Mouse (Mus musculus): ENCODE results near the gene Btg1. TPM values are rescaled to one million over a fixed set of nuclear protein-coding genes. Genes with fewer than 3 reads are reported as not detected.

Btg1 gene
- total RNA-seq, 2 experiments from 2014 or later = 19.0 to 31.1 TPM

GRCm38 (mm10) chr10:96628913-96629199 lies 12.1 kb downstream of the Btg1 start:
- ATAC-seq (replicated peaks; ENCODE audit: poor library complexity, severe bottlenecking) = peak; percentile 33

GRCm38 (mm10) chr10:96630110-96630509 lies 13.3 kb downstream of the Btg1 start:
- ATAC-seq (replicated peaks; ENCODE audit: poor library complexity, severe bottlenecking) = no peak

GRCm38 (mm10) chr10:96631066-96631711 lies 14.4 kb downstream of the Btg1 start:
- ATAC-seq (replicated peaks; ENCODE audit: poor library complexity, severe bottlenecking) = no peak

- ATAC-seq (replicated peaks; ENCODE audit: poor library complexity, severe bottlenecking) = no peak
Measured at GRCm38 (mm10) chr10:96632271-96633144, 15.7 kb downstream of the Btg1 start.

GRCm38 (mm10) chr10:96633145-96633516 lies 16.3 kb downstream of the Btg1 start:
- no peak for ATAC-seq (replicated peaks; ENCODE audit: poor library complexity, severe bottlenecking)

- ATAC-seq (replicated peaks; ENCODE audit: poor library complexity, severe bottlenecking) = no peak
Measured at GRCm38 (mm10) chr10:96635472-96635871, 18.7 kb downstream of the Btg1 start.

GRCm38 (mm10) chr10:96638477-96638876 lies 21.7 kb downstream of the Btg1 start:
- ATAC-seq (replicated peaks; ENCODE audit: poor library complexity, severe bottlenecking) = peak; percentile 57; the same call in 1 of the 2 replicates

- ATAC-seq (replicated peaks; ENCODE audit: poor library complexity, severe bottlenecking) = no peak
Measured at GRCm38 (mm10) chr10:96642014-96642413, 25.2 kb downstream of the Btg1 start.

- no peak for ATAC-seq (replicated peaks; ENCODE audit: poor library complexity, severe bottlenecking)
Measured at GRCm38 (mm10) chr10:96642751-96643150, 25.9 kb downstream of the Btg1 start.

GRCm38 (mm10) chr10:96645183-96645582 lies 28.4 kb downstream of the Btg1 start:
- peak; percentile 54 for ATAC-seq (replicated peaks; ENCODE audit: poor library complexity, severe bottlenecking)

GRCm38 (mm10) chr10:96646024-96646866 lies 29.4 kb downstream of the Btg1 start:
- ATAC-seq (replicated peaks; ENCODE audit: poor library complexity, severe bottlenecking) = peak; percentile 79

- ATAC-seq (replicated peaks; ENCODE audit: poor library complexity, severe bottlenecking) = no peak
Measured at GRCm38 (mm10) chr10:96646867-96647462, 30.2 kb downstream of the Btg1 start.

- no peak for ATAC-seq (replicated peaks; ENCODE audit: poor library complexity, severe bottlenecking)
Measured at GRCm38 (mm10) chr10:96648161-96648561, 31.4 kb downstream of the Btg1 start.

GRCm38 (mm10) chr10:96649524-96649923 lies 32.7 kb downstream of the Btg1 start:
- no peak for ATAC-seq (replicated peaks; ENCODE audit: poor library complexity, severe bottlenecking)

GRCm38 (mm10) chr10:96652372-96652771 lies 35.6 kb downstream of the Btg1 start:
- no peak for ATAC-seq (replicated peaks; ENCODE audit: poor library complexity, severe bottlenecking)

GRCm38 (mm10) chr10:96653030-96653429 lies 36.2 kb downstream of the Btg1 start:
- no peak for ATAC-seq (replicated peaks; ENCODE audit: poor library complexity, severe bottlenecking)

GRCm38 (mm10) chr10:96654079-96654478 lies 37.3 kb downstream of the Btg1 start:
- ATAC-seq (replicated peaks; ENCODE audit: poor library complexity, severe bottlenecking) = no peak

- ATAC-seq (replicated peaks; ENCODE audit: poor library complexity, severe bottlenecking) = peak; percentile 82
Measured at GRCm38 (mm10) chr10:96654576-96654975, 37.8 kb downstream of the Btg1 start.

- ATAC-seq (replicated peaks; ENCODE audit: poor library complexity, severe bottlenecking) = no peak
Measured at GRCm38 (mm10) chr10:96655066-96655465, 38.3 kb downstream of the Btg1 start.

GRCm38 (mm10) chr10:96656176-96656575 lies 39.4 kb downstream of the Btg1 start:
- ATAC-seq (replicated peaks; ENCODE audit: poor library complexity, severe bottlenecking) = peak; percentile 92

GRCm38 (mm10) chr10:96658906-96659305 lies 42.1 kb downstream of the Btg1 start:
- ATAC-seq (replicated peaks; ENCODE audit: poor library complexity, severe bottlenecking) = no peak
